Mouse (Mus musculus): ENCODE results near the gene Mmp17. TPM values are rescaled to one million over a fixed set of nuclear protein-coding genes. Genes with fewer than 3 reads are reported as not detected.
"Not testable (repeated sequence)": the region's sequence is repeated elsewhere in the genome, so short reads cannot be mapped to it uniquely, and the experiment has no call there.

The Mmp17 gene
- total RNA-seq, 1 experiment from 2014 or later, result 0.29 TPM

DNA sequence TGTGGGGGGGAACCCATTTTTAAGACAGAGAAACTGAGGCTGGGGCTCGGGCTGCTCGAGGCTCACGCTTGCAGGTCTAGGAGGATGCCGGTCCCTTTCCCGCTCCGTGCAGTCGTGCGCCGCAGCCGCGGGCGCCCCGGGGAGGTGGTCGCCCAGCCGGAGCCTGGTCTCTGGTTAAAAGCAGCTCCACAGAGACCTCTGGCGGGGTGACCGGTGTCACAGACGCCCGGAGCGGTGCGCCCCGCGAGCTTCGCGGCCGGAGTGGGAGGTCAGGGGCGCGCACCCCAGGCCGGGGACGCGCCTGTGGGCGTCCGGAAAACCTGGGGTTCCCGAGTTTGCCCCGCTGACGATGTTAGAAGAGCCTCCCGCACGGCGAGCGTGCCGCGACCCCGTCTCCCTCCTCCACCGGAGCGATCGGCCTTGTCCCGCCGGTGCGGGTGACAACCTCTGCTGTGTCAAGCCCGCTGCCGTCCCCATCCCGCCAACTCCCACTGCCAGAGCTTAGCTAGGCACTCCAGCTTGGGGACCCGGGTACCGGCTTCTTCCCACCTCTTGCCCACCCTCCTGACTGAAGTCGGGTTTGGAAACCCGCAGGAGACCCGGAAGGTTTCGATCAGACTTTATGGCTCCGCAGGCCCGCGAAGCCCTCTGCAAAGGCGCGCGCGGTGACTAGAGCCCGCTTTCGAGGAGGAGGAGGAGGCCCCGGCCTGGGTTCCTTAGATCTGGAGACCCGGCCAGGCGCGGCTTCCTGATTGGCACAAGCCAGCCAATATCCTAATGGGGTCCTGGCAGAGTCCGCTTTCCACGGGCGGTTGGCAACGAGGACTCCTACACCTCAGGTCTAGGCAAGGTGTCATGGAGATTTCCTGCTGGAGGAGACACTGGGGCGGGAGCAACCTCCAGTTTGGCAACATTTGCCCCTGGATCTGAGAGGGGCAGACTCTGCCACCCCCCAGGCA is 893 bp downstream of the Mmp17 start:
- ATAC-seq (replicated peaks; ENCODE audit: insufficient number of reproducible peaks, low FRiP score, low TSS enrichment, poor library complexity, severe bottlenecking), result no peak

GRCm38 (mm10) chr5:129586016-129586415 is 2.0 kb downstream of the Mmp17 start:
- peak; percentile 42; the same call in 1 of the 2 replicates for ATAC-seq (replicated peaks; ENCODE audit: insufficient number of reproducible peaks, low FRiP score, low TSS enrichment, poor library complexity, severe bottlenecking)

- ATAC-seq (replicated peaks; ENCODE audit: insufficient number of reproducible peaks, low FRiP score, low TSS enrichment, poor library complexity, severe bottlenecking), result no peak
These were observed 2.5 kb downstream of the Mmp17 start for GRCm38 (mm10) chr5:129586471-129586870.

DNA sequence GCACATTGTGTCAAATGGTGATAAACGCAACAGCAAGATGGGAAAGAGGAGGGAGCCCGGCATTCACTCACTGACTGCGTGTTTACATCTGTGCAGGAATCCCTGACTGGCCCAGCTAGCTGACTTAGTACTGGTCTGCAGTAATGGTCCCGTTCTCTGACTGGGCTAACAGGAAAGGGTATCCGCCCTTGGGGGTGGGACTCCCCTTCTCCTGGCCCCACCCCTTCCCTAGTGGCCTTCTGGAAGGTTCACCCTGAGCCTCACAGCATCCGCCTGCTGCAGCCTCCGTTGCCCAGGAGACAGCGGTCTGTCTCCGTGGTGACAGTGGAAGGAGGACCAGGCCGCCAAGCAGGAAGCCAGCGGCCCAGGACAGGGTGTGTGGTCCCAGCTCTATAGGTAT is 6.9 kb downstream of the Mmp17 start:
- ATAC-seq (replicated peaks; ENCODE audit: insufficient number of reproducible peaks, low FRiP score, low TSS enrichment, poor library complexity, severe bottlenecking), result no peak

DNA sequence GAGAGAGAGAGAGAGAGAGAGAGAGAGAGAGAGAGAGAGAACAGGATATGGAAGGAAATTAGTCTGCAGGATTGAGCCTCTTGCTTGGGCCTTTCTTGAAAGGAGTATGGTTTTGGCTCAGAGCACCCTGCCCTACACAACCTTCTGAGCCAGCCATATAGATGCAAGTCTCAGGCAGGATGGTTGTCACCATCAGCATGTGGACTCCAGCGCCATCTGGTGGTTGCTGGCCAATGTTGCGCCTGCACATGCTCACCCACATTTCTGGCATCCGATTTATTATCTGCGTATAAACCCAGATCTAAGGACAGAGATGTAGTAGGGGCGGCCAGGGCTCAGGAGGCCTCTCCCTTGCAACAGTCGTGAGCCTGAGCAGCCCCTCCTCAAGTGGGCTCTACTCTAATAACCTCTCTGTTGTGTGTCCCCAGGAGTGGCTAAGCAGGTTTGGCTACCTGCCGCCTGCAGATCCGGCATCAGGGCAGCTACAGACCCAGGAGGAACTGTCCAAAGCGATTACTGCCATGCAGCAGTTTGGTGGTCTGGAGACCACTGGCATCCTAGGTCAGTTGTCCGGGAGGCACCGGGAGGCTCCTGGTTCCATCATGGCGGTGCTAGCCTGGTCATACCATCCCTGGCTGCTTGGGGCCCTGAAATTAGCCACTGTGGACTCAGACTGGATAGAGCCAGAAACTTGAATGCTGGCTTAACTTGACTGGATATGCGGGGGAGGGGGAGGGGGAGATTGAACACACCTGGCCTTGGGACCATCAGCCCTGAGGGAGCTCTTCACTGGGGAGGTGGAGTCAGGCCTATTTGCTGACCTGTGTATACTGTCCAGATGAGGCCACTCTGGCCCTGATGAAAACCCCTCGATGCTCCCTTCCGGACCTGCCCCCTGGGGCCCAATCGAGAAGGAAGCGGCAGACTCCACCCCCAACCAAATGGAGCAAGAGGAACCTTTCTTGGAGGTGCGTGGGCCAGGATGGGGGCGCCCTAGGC is 10.4 kb downstream of the Mmp17 start:
- ATAC-seq (replicated peaks; ENCODE audit: insufficient number of reproducible peaks, low FRiP score, low TSS enrichment, poor library complexity, severe bottlenecking), result peak; percentile 81

- ATAC-seq (replicated peaks; ENCODE audit: insufficient number of reproducible peaks, low FRiP score, low TSS enrichment, poor library complexity, severe bottlenecking), result no peak
These were observed 18.1 kb downstream of the Mmp17 start for GRCm38 (mm10) chr5:129602071-129602487.

DNA sequence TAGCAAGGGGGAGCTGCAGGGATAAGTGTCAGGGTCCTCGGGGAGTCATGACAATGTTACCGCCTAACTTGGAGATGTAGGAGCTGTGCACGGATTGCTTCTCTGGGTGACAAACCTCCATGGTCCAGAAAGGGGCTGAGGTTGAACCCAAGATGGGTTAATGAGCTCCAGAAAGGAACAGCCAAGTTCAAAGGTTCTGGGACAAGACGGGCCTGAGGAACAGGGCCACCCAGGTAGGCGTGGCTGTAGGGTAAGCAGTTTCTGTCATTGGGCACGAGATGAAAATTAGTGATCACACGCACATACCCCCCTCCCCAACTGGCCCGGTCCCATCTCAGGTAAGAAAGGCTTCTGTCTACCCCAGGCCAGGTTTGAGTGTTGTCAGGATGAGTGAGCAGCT is 23.5 kb downstream of the Mmp17 start:
- ATAC-seq (replicated peaks; ENCODE audit: insufficient number of reproducible peaks, low FRiP score, low TSS enrichment, poor library complexity, severe bottlenecking), result no peak

DNA sequence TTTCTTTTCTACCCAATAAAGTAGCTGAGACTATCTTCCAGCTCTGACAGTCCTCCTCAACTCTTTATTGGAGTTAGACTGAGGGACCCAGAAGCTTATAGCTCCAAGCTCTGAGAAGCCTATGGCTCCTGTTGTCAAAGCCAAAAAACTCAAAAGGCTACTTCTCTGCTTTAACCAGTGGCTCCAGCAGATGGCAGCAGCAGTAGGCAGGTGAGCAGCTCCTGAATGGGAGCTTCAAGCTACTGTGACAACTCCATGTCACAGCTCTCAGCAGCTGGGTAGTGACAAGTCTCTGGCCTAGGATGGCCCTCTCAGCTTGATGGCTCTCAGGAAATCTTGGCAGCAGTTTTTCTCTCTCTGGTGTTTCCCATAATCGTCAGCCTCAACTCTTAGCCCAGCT is 27.1 kb downstream of the Mmp17 start:
- no peak for ATAC-seq (replicated peaks; ENCODE audit: insufficient number of reproducible peaks, low FRiP score, low TSS enrichment, poor library complexity, severe bottlenecking)

DNA sequence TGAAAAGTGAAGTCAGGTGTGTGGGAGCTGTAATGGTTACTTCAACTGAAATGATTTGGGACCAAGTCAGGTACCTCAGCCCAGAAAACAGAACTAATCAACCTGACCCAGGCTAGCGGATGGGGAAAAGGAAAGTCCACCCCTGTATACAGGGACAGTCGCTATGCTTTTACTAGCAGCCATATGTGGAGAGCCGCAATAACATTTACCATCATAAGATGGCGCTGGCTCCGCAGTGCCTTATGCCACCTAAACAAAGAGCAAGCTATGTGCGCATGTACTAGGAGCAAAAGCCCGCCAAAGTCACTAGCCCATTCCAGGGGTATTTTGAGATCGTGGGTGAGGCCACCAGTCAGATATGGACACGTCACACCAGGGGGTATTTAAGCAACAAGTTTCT is 36.6 kb downstream of the Mmp17 start:
- ATAC-seq (replicated peaks; ENCODE audit: insufficient number of reproducible peaks, low FRiP score, low TSS enrichment, poor library complexity, severe bottlenecking), result not testable (repeated sequence)

- no peak for ATAC-seq (replicated peaks; ENCODE audit: insufficient number of reproducible peaks, low FRiP score, low TSS enrichment, poor library complexity, severe bottlenecking)
These were observed 37.4 kb downstream of the Mmp17 start for GRCm38 (mm10) chr5:129621361-129621760.

DNA sequence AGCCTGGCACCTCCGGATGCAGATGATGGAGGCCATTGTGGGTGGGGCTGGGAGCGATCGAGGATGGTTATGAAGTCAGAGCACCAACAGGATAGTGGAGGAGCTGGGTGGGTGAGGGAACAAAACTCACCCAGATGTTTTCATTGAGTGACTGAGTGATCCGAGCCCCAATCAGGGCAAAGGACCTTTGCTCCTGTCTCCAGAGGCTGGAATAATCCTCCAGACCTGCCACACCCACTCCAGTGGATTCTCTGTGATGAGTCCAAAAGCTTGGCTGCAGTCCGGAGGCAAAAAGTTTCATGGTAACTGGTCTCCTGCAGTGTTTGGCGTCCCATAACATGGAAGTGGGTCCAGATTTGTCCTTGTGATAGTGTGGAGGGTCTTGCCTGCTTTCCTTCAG is 42.1 kb downstream of the Mmp17 start:
- no peak for ATAC-seq (replicated peaks; ENCODE audit: insufficient number of reproducible peaks, low FRiP score, low TSS enrichment, poor library complexity, severe bottlenecking)

DNA sequence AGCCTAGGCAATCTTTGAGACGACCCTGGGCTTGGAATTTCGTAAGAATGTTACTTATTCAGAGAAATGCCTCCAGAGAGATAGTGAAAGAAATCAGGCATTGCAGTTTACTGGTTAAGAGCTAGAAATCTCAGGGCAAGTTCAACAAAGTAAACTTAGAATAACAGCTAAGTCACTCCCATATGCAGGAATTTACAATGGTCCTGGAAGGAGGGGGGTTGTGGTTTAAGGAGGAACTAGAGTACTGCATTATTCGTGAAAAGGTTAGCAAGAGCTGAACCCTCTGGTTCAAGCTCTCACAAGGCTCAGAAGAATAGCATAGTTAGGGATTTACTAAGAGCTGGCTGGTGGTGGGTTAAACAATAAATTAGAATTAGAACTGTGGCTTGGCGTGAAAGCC is 42.6 kb downstream of the Mmp17 start:
- ATAC-seq (replicated peaks; ENCODE audit: insufficient number of reproducible peaks, low FRiP score, low TSS enrichment, poor library complexity, severe bottlenecking), result not testable (repeated sequence)

DNA sequence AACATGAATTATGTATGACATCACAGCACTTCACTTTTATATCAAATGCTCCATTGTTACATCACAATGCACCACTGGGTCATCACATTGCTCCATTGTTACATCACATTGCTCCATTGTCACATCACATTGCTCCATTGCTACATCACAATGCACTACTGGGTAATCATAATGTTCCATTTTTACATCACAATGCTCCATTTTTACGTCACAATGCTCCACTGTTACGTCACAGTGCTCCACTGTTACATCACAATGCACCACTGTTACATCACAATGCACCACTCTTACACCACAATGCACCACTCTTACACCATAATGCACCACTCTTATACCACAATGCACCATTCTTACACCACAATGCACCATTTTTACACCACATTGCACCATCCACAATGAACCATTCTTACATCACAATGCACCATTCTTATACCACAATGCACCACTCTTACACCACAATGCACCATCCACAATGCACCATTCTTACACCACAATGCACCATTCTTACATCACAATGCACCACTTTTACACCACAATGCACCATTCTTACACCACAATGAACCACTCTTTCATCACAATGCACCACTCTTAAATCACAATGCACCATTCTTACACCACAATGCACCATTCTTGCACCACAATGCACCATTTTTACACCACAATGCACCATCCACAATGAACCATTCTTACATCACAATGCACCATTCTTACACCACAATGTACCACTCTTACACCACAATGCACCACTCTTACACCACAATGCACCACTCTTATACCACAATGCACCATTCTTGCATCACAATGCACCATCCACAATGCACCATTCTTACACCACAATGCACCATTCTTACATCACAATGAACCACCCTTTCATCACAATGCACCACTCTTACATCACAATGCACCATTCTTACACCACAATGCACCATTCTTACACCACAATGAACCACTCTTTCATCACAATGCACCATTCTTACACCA is 48.6 kb downstream of the Mmp17 start:
- not testable (repeated sequence) for ATAC-seq (replicated peaks; ENCODE audit: insufficient number of reproducible peaks, low FRiP score, low TSS enrichment, poor library complexity, severe bottlenecking)

DNA sequence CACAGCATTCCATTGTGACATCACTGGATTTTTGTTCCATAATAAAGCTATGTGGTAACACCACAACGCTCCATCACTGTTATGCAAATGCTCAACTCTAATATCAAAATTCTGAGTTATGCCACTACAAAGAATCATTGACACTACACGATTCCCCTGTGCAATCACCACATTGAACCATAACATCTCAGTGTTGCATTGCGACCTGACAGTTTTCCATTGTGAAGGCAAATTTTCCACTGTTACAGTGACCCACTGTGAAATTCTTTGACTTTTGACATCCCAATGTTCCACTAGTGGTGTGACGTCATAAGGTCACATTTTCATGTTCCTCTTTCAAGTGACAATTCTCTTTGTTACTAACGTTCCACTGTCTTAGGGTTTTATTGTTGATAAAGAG is 66.9 kb downstream of the Mmp17 start:
- no peak for ATAC-seq (replicated peaks; ENCODE audit: insufficient number of reproducible peaks, low FRiP score, low TSS enrichment, poor library complexity, severe bottlenecking)

DNA sequence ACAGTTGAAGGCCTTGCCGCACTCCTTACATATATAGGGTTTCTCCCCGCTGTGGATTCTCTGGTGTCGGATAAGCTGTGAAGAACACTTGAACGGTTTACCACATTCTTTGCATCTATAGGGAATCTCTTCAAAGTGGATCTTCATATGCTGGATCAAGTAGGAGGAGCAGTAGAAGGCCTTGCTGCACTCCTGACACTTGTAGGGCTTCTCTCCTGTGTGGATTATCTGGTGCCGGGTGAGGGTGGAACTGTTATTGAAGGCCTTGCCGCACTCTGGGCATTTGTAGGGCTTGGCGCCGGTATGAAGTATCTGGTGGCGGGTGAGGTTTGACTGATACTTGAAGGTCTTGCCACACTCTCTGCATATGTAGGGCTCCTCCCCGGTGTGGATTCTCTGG is 73.0 kb downstream of the Mmp17 start:
- no peak for ATAC-seq (replicated peaks; ENCODE audit: insufficient number of reproducible peaks, low FRiP score, low TSS enrichment, poor library complexity, severe bottlenecking)

GRCm38 (mm10) chr5:129657931-129658330 is 74.0 kb downstream of the Mmp17 start:
- ATAC-seq (replicated peaks; ENCODE audit: insufficient number of reproducible peaks, low FRiP score, low TSS enrichment, poor library complexity, severe bottlenecking), result no peak

All from monocyte, adult 5-6 weeks (primary cell).